Mouse (Mus musculus) frontal cortex, postnatal 25 days (tissue): Measurements from ENCODE around the gene Syne4.

Experiments used
- DNase-seq, 2 experiments: peaks; one replicate each; pipeline ENCODE4 v3.0.0; 2022; ENCODE audit warnings: low spot score in 2 of 2

The Syne4 gene

DNA sequence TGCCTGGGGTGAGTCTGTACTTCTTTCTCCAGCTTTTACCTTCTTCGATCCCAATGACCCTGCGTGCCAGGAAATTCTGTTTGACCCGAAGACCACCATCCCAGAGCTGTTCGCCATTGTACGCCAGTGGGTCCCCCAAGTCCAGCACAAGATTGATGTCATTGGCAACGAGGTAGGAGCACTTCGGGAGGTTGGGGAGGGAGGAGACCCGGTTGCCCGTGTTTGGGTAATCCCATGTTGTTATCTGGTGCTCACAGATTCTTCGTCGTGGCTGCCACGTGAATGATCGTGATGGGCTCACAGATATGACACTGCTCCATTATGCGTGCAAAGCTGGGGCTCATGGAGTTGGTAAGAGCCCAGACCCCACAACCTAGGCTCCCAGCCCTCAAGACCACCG is 17.8 kb upstream of the Syne4 start:
- DNase-seq, result no peak

DNA sequence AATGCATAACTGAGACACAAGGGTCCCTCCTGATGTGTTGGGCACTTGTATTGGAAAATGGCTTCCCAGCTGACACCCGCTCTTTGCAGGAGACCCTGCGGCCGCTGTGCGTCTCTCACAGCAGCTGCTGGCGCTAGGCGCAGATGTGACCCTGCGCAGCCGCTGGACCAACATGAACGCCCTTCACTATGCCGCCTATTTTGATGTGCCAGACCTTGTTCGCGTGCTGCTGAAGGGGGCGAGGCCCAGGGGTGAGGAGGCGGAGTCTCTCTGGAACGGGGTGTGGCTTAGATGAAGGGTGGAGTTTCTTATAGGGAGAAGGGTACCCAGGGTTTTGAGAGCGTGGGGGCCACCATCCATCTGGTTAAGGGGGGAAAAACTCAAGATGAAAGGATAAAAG is 17.3 kb upstream of the Syne4 start:
- no peak for DNase-seq

DNA sequence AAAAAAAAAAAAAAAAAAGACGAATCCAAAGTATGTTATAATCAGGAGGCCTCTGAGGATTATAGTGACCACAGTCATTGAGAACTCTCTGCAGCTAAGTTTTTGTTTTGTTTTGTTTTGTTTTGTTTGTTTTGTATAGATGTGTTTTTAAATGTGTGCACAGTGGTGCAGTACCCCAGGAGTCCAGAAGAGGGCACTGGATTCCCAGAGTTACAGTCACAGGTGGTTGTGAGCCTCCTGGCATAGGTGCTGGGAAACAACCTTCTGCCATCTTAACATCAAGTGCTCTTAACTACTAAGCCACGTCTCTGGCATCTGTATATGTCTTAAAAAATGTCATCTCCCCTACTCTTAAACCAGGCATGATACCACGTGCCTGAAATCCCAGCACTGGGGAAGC is 13.7 kb upstream of the Syne4 start:
- no peak for DNase-seq

DNA sequence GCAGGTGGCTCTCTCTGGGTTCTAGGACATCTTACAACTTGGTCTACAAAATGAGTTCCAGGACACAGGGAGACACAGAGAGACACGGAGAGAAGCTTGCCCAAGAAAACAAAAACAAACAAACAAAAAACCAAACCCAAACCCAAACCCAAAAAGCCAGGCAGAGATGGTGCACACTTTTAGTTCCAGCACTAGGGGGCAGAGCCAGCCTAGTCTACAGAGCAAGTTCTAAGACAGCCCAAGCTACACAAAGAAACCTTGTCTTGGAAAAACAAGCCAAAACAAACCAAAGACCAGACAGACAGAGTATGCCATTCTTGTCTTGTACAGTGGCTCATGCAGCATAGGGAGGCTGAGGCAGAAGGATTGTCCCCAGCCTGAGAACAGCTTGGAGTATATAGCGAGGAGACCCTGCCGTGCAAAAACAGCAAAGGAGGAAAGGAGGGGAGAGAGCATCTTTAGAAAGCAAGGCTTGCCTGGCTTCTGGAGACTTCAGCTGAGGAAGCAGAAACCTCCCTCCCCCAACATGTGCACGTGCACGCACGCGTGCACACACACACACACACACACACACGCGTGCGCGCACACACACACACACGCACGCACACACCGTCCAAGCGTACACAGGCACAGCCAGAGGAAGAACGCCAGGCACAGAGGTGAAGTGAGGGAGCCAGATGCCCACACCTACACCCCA is 8.4 kb upstream of the Syne4 start:
- no peak for DNase-seq

DNA sequence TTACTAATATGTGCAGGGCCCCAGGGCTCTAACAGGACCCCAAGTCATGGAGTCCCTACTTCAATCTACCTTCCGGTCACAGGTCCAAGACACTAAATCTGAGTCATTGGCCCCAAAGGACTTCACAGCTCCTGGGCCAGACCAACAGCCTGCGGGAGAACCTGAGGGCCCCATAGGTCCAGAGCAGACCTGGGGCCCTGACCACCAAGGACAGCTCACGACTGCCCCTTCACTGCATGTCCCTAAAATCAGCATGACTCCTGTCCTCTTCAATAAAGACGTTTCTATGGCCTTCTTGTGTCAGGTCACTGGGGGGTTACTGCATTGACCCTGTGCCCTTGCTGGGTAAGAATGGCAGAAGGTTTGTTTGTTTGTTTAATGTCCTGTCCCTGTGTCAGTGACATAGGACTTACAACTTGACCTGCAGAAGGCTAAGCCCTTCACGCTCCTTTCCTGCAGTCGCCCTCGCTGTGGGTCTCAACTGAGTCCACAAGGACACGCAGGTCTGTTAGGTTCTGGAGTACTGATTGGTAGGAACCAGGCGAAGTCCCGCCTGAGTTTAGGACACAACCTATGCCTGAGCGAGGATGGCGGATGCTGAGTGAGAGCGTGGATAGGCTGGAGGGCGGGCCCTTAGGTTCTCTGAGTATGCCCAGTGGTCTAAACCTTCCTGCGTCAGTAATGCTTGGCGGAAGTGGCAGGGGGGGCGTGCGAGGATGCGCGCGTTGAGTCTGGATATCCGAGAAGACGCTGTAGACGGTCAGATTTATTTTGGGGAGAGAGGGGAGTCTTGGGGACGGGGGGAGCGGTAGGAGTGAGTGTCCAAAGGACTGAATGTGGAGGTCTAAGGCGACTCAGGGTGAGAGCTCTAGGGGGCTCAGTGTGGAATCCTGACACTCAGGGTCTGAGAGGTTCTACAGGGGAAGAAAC is 6.3 kb upstream of the Syne4 start, which contains the start of gene Alkbh6:
Alkbh6 (plus strand) TSS at position 642 of the 930 bp plus-strand sequence.
- peak; percentile 87 to 93 for DNase-seq

DNA sequence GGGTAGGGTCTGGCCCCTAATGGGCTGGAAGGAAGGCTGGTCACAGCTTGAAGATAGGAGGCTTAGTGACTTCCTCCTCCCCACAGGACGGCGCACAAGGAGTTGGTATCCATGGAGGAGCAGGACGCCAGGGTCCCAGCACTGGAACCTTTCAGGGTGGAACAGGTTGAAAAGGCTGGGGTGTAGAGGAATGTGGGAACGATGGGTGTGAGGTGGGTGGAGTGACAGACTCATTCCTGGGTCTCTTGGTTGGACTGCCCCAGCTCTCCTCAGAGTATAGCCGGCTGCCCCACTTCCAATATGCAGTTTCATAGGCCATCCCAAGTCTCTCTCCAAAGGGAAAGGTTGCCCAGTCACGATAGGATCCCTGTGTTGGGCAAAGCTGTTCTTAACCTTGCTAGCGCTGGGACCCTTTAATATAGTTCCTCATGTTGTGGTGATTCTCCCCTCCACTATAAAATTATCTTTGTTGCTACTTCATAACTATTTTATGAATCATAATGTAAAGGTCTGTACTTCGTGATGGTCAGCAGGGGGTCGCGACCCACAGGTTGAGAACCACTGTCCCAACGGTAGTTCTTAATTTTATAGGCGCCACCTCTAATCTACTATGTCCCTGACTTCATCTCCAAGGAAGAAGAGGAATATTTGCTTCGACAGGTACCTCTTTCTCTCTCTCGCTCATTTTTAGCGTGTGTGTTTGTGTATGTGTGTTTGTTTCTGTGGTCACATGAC is 5.0 kb upstream of the Syne4 start:
- DNase-seq, result no peak

DNA sequence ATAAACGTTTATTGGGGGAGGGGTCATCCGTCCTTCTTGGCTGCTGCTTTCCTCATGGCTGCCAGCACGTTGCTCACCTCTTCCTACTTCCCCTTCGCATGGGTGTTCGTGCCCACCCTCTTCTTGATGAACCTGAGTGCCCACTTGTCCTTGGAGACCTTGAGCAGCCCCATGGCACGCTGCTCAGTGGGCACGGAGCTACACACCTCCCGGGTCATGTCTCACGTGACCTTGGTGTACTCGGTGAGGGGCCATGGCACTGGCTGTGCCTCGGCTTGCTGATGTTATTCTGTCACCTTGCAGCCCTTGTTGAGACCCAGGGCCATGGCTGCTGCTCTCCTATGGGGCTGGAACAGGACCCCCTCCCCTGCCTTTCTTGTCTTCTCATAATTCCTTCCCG is 4.5 kb upstream of the Syne4 start:
- DNase-seq, result no peak

DNA sequence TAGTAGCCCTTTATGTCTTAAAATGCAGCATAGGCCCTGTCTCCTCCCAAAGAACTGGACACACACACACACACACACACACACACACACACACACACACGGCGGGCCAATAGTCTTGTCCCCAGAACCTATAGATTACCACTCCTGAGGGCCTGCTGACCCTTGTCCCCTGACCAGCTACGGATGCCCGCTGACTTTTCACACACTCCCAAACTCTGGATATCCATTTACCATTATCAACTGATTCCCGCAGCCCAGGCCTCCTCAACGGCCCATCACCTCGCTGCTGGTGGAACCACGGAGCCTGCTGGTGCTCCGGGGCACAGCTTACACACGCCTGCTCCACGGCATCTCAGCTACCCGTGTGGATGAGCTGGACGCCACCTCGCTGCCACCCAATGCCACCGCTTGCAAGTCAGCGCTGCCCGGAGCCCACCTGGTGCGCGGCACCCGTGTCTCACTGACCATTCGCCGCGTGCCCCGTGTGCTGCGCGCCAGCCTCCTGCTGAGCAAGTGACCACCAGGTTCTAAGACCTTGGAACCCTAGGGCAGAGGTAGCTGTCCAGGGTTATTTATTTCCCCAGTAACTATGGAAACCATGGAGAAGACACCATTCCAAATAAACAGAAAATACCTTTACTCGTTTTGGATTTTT is 814 bp upstream of the Syne4 start:
- DNase-seq, result no peak

DNA sequence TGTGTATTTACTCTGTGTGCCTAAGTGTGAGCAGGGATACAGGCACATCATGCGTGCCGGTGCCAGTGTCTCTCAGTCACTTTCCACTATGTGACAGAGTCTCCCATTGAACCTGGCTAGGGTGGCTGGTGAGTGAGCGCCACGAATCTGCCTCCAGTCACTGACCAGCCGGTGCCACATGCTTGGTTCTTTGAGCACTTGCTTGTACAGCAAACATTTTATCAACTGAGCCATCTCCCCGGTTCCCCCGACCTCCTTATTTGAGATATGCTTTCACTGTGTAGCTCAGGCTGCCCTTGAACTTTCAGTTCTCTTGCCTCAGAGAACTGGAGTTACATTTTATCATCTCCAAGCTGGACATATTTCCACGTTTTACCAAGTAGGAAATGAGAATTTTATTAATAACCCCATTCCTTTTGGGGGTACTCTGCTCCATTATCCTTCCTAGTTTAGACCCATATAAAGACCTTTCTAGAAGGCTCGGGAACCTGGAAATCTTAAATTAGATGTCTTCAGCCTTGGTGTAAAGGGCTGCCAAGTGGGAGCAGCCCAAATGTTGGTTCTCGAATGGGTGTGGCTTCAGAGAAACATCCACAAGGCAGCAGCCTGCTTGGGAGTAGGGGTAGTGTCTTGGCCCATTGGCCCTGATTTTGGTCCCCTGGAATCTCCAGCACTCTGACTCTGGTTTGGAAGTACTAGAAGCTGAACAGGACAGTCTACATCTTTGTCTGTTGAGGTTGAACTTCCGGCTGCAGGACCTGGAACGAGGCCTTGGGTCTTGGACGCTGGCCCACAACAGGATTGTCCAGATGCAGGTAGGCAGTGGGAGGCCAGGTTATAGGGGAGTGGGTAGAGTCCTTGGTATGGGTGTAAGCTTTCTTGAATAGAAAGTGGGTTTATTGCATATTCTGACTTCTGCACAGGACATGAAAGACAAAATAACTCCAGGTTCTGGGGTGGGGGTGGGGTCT is 1.2 kb downstream of the Syne4 start:
- no peak for DNase-seq

DNA sequence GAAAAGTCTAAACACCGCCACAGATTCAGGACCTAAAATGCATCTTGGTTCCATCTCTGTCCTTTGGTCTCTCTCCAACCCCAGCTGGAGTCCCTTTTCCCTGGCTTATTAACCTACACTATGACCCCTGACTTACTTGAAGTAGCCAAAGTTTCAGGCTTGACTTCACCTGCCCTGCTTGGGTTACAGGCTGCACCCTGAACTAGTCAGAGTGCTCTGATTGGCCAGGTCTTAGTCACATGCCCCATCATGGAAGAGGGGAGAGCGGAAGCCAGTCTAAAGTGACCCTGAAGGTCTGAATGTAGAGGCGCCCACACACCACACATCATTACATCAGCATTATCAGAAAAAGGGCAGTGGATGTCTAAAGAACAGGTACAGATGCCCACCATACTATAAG is 3.5 kb downstream of the Syne4 start:
- no peak for DNase-seq

DNA sequence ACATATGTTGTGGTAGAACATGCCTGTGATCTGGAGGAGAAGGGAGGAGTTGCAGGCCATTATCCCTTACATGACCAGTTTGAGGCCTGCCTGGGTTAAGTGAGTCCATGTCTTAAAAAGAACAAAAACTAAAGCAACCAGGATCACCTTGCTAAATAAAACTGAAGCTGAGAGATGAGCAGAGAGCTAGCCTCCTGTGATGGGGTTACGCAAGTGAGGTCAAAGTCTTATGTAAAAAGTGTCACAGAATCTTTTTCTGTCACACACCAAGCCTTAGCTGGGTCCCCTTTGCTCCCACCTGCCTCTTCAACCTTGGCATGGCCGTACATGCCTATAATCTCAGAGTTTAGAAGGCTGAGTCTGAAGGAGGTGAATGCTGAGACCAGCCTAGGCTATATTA is 6.3 kb downstream of the Syne4 start:
- DNase-seq, result no peak

DNA sequence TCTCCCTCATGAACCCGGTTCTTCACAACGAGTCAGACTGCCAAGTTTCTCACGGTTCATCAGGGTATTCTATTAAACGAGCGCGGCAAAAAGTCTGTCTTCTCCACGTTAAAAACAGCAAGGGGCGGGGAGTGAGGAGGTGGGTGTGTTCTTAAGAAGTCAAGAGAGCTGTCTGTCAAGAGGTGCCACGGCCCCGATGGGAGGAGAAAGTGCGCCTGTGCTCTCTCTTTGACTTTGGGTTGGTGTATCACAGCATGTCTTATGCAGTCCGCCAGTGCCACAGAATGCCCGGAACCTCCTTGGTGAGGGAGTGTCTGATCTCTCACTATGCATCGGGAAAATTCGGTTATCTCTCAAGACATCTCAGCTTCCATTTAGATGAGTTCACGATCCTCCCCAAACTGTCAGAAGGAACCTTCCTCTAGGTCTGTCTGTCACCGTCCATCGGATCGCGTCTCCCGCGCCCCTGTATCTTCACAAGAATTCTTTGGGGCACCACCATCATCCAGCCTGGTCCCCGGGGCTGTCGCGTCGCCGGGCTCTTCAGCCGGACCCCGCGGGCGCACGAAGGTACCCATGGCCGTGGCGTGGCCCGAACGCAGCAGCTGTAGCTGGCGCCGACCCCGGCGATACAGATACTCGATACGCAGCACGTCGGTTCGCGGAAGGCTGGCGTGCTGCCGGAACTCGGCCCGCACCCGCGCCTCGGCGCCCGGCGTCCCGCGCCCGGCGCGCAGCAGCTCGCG is 7.1 kb downstream of the Syne4 start, which contains the start of gene E130208F15Rik:
E130208F15Rik (plus strand) TSS at position 202 of the 746 bp plus-strand sequence.
- DNase-seq, result peak in 1 of 2 experiments; percentile 41

DNA sequence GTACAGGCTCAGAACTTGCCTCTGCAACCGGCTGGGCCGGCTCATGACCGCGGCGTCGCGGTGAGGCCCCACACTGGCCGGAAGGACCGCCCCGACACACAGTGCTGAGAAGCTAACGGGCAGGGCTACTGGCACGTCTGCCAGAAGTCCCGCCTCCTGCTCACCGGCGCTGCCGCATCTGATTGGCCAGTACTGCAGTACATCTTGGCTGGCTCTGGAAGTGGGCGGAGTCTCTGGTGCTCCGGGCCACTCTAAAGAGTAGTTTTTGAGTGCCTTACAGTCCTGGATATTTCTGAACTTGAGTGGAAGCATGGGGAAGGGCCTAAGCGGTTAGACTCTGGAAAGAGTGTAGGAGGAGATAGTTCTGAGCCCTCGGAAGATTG is 7.7 kb downstream of the Syne4 start:
- DNase-seq, result peak; percentile 90 to 93

DNA sequence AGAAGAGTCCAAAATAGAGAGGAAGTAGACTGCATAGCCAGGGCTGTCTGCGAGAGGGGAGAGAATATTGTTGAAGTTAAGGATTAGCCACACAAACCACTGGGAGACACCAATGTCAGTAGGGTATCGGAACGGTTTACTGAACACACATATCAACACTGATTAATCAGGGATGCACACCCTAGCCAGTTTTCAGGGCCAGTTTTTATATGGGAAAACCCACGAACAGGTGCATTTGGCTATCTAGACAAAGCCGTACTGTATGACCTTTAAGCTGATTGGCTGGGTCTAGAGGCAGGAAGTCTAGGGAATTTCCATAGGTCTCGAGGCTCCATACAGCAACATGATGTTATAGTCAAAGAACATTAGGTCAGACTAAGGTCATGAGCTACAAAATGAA is 8.3 kb downstream of the Syne4 start:
- no peak for DNase-seq

DNA sequence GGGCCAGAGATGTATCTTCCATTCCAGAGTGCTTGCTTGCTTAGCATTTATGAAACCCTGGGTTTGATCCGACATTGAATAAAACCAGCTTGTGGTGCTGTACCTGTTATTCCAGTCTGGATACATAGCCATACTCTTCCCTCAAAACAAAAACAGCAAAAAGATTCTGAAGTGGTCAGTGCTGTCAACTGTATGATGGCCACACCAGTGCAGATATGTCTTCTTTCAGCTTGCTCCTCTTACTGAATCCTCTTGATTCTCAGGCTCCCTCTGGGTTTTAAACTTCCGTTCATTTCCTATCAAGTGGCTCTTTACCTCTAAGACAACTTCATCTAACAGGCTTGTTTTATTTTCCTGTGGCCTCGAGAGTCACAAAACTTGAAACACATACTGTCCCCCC is 9.2 kb downstream of the Syne4 start, which contains the start of gene Sdhaf1:
Sdhaf1 (minus strand) TSS at position 101 of the 400 bp plus-strand sequence.
- DNase-seq, result no peak

DNA sequence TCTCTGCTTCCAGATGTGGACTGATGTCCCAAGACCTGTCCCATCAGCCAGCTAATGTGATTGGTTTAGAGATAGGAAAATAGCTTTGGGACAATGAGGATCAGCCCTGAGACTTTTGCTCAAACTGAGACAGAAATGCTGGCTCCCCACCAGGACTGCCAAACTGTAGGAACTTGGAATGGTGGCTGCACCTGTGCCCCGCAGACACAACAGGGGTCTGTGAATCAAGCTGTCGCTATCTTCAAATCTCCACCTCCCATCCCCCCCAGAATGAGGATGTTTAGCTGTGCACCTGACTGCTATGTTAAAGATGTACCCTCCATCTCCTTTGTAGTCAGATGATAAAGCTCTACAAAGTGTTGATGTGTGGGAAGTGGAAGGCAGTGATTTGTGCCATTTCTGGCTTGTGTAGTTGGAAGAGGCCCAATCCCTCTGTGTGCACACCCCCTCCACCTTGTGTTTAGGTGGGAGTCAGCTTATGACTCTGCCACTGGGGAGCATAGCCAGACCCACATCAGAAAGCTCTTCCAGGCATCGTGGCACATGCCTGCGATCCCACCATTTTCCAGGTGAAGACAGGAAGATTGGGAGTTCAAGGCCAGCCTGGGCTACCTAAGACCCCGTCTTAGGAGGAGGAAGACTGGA is 9.8 kb downstream of the Syne4 start:
- DNase-seq, result no peak

DNA sequence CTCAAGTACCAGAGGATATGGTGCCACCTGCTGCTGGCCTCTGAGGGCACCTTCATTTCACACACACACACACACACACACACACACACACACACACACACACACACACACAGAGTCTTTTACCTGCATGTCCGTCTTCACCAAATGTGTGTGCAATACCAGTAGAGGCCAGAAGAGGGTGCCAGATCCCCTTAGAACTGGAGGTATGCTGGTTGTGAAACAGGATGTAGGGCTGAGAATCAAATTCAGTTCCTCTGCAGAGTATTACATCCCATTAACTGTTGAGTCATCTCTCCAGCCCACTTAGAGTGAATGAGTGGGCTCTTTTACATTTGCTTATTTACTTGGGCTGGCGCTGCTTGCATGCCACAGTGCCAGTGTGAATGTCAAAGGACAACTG is 10.8 kb downstream of the Syne4 start:
- no peak for DNase-seq

DNA sequence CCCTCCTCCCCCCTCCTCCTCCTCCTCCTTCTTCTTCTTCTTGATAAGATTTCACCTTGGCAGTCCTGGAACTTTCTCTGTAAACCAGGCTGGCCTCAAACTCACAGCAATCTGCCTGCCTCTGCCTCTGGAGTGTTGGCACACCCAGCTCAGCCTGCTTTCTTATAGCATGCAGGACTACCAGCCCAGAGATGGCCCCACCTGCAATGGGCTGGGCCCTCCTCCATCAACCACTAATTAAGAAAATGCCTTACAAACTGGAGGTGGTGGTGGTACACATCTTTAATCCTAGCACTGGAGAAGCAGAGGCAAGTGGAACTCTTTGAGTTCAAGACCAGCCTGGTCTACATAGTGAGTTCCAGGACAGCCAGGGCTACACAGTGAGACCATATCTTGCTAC is 11.8 kb downstream of the Syne4 start:
- no peak for DNase-seq

DNA sequence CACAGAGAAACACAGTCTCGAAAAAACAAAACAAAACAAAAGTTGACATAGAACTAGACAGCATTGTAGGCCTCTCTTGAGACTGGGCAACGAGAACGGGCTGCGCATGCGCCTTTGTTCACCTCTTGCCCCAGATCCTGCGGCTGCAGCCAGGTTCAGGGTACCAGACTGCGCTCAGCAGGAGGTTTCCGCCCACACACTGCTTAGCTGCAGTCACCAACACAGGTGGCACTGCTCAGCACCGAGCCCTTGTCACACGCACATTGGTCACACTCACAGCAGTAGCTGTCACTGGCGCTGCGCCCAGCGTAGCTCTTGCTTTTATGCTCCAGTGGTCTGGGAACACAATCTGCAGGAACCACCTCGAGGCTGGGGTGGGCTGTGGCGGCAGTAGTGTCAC is 12.5 kb downstream of the Syne4 start:
- no peak for DNase-seq
